Mouse (Mus musculus) spleen, adult 12 weeks (tissue): ENCODE data around the gene Pgam2.

Experiments
- DNase-seq: peaks from one replicate; pipeline ENCODE4 v3.0.0; 2022; ENCODE audit warnings: low spot score

The Pgam2 gene

GRCm38 (mm10) chr11:5805711-5806110, 2.2 kb upstream of the Pgam2 start:
- no peak for DNase-seq

DNA sequence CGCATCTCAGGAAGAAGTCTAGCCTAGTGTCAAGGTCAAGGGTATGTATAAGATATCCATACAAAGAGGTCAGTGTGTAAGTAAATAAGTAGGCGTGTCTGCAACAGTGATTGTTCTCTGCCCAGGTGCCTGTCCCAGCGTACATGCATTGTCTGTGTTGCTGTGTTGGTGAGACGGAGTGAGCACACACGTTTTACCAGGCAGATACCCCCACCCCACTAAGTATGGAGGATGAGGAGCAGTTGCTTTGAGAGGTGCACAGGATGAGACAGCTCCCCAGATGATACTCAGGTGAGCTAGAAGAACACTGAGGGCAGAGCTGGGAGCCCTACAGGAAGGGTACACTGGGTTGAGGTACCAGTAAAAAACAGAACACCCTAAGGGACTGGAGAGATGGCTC, 641 bp upstream of the Pgam2 start:
- no peak for DNase-seq

DNA sequence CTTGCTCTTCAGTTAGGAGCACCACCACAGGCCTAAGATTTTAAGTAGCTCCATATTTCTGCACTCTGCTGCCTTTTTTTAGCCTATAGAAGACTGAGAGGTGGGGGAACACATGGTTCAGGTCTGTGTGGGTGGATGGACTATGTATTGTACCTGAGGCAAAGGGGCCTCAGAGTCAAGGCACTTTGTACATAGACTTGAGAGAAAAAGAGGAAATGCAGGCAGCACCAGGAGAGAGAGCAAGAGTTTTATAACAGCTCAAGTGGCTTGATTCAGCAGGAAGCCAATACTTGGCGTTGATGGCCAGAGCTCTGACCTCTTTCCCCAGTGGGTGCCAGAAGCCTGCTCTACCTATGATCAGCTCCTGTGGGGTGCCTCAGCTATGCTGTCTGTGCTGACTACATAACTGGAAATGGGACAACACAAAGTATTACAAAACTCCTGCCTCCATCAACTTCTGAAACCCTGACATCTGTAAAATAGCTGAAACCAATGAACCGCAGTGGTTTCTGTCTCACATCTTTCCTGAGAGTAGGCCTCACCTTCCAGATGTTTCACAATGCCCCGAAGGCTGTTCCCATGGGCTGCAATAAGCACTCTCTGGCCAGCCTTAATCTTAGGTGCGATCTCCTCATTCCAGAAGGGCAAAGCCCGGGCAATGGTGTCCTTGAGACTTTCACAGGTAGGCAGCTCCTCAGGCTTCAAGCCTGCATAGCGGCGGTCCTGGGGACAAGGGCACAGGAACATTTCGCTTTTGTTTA, 896 bp downstream of the Pgam2 start:
- no peak for DNase-seq

- no peak for DNase-seq
These were observed 1.5 kb downstream of the Pgam2 start for GRCm38 (mm10) chr11:5802005-5802404.

DNA sequence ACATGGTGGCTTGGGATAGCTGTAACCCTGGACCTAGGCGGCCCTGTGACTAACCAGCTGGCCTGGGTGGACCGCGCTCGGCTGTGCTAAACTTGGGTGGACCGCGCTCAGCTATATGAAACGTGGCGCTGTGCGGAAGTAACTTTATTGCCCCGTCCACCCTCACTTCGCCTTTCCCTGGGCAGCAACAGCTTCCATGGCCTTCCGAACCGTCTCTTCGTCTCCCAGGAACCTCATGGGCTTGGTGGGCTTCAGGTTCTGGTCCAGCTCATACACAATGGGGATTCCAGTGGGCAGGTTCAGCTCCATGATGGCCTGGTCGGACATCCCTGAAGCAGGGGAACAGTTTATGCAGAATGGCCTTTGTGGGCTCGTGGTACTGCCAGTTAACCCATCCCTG, 2.0 kb downstream of the Pgam2 start:
- DNase-seq: no peak

DNA sequence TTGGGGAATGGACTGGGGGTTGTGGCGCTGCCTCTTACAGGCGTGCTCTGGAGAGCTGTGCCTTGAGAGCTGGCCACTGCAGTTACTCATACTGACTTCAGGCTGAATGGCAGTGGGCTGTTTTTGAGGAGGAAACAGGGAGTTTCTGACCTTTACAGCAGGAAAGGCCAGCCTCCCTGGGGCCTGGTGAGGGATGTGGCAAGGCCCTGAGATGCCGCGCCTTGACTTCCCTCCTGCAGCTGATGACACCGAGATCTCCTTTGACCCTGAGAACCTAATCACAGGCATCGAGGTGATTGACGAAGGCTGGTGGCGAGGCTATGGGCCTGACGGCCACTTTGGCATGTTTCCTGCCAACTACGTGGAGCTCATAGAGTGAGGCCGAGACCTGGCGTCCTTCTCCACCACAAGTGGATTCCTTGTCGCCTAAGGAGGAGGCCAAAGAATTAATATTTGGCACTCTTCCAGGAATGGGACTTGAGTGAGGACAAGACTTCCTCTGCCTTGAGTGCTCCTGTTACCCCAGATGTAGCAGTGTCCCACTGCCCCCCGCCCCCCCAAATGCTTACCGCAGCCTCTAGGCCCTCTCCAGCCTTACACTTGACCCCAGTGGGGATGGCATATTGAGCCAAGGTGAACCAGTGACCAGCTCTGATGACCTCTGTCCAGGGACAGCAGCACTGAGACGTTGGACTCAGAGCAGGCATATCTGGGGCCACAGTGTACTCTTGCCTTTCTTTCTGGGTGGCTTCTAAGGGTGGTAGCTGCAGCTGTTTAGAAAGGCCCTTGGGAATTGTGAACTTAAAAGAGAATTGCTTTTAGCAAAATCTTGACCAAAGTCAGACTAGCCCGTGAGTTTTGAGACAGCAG, 3.7 kb downstream of the Pgam2 start:
- no peak for DNase-seq

DNA sequence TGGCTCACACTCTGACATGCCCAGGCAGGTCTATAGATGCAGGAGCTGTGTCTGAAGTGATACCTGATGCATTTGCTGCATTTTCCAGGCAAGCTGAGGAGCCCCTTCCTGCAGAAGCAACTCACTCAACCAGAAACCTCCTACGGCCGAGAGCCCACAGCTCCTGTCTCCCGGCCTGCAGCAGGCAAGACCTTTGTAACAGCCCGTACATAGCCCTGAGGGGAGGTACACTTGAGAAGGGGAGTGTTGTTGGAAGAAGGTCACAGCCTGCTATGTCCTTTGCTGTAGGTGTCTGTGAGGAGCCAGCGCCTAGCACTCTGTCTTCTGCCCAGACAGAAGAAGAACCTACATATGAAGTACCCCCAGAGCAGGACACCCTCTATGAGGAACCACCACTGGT, 5.6 kb downstream of the Pgam2 start:
- DNase-seq: no peak

DNA sequence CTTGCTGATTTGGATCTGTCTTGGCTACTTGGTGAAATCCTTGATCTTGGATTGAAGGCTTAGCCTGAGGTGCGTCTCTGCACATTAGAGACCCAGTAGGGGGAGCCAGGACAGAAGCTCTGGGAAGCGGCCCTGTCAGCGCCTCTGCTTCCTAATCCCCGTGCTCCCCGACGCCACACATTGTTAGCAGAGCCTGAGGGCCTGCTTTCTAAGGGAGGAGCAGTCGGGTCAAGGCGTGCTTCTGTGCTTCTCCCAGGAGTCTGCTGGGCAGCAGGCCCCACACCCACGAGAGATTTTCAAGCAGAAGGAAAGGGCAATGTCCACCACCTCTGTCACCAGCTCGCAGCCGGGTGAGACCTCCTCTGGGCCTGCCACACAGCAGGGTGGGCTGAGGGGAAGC, 6.2 kb downstream of the Pgam2 start:
- DNase-seq: no peak

DNA sequence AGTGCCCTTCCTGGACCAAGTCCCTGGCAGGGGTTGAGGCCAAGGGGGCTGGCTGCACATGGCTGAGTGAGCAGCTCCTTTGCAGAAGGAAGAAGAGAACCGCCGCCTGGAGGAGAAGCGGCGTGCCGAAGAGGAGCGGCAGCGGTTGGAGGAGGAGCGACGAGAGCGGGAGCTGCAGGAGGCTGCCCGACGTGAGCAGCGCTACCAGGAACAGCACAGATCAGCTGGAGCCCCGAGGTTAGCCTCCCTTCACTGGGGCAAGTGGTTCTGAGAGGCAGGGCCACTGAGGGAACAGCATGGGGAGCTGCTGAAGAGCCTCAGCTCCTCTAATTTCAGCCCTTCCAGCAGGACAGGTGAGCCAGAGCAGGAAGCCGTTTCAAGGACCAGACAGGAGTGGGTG, 6.6 kb downstream of the Pgam2 start:
- DNase-seq: no peak

- DNase-seq: no peak
These were observed 7.8 kb downstream of the Pgam2 start for GRCm38 (mm10) chr11:5795706-5796105.

DNA sequence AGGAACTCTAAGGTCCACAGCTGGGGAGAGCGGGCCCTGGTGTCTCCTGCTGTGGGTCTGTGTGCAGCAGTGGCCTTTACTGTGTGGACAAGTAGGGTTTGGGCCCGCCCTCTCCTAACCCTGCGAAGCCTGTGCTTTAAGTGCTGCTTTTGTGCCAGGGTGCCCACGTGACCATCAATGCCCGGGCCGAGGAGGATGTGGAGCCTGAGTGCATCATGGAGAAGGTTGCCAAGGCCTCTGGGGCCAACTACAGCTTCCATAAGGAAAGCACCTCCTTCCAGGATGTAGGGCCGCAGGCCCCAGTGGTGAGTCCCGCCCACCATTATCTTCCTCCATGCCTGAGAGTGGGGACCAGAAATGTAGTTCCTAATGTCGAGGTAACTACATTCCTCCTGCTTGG, 8.2 kb downstream of the Pgam2 start:
- DNase-seq: no peak

GRCm38 (mm10) chr11:5790431-5790830, 13.1 kb downstream of the Pgam2 start:
- no peak for DNase-seq

DNA sequence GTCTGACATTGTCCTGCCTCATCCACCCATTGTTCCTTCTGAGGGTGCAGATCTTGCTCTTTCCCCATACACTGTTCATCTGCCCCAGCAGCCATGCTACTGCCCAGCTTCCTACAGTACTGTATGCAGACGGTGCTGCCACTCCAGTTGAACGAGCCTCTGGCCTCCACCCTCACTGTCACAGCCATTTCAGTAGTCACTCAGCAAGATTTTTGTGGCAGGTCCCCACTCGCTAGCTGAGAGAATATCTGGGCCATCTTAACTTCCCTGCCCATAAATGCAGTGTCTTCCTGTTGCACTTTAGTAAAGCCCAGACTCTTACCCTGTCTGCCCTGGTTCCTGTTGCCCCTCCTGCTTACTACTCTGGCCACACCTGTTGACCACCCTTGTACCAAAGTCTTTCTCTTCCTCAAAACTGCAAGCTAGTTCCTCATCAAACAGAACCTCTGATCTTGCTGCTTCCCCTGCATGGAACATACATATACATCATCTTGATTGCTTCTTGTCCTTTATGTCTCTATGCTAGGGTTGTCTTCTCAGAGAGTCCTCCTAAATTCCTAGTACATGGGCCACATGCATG, 13.7 kb downstream of the Pgam2 start:
- peak; percentile 21 for DNase-seq

DNA sequence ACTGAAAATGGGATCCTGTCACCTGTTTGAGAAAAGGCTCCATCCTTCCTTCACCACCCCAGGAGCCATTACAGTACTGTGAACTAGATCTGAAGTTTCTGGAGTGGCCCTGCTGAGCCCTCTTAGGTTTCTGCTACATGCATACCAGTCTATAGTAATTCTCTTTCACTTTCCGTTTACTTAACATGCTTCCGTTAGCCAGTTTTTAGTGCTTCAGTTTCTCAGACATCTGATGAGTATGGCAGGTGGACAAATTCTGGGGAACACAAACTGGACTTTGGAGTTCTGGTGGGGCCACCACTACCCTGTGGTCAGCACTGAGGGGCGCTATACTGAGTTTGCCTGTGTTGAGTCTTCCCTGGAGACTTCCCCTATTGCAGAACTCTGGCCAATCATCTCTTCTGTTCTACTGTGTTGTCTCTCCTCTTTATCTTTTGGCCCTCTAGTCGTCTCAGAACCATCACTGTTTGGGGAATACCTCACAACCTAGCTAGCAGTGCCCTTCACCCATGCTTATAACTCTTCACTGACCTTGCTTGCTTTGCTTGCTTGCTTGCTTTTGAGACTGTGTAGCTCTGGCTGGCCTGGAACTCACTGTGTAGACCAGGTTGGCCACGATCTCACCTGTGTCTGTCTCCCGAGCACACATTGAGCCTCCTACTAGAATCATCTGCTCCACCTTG, 14.3 kb downstream of the Pgam2 start:
- DNase-seq: peak; percentile 28

- peak; percentile 97 for DNase-seq
These were observed 15.2 kb downstream of the Pgam2 start, which contains the start of gene Dbnl for GRCm38 (mm10) chr11:5788056-5789014. Gene Dbnl (plus strand): TSS chr11:5788488.

DNA sequence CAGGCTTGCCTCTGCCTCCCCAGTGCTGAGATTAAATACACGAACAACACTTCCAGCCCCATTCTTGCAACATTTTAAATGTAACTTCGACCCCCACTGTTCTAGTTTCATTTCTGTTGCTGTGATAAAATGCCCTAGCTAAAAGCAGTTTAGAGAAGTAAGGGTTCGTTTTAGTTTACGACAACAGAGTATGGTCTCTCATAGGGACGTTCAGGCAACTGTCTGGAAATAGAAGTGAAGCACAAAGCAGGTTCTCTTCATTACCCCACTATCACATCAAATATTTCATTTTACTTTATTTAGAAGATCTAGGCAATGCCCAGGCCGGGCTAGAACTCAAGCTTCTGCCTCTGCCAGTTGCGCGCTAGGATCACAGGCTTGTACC, 15.9 kb downstream of the Pgam2 start:
- no peak for DNase-seq

DNA sequence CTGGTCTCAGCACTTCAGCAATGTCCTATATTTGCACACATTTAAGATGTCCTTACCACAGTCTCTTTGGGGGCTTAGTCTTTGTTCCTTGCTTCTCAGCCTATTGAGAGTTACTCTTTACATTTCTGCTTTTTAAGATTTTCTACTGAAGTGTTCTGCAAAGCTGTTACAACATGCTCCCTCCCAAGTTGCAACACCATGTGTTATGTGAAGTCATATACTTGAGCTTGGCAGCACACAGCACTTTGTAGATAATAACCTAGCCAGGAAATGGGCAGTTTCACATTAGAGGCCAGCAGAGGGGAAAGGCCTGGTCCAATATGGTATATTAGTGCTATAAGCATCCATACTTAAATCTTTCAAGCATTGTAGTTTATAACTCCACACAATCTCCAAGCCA, 17.8 kb downstream of the Pgam2 start:
- DNase-seq: no peak

DNA sequence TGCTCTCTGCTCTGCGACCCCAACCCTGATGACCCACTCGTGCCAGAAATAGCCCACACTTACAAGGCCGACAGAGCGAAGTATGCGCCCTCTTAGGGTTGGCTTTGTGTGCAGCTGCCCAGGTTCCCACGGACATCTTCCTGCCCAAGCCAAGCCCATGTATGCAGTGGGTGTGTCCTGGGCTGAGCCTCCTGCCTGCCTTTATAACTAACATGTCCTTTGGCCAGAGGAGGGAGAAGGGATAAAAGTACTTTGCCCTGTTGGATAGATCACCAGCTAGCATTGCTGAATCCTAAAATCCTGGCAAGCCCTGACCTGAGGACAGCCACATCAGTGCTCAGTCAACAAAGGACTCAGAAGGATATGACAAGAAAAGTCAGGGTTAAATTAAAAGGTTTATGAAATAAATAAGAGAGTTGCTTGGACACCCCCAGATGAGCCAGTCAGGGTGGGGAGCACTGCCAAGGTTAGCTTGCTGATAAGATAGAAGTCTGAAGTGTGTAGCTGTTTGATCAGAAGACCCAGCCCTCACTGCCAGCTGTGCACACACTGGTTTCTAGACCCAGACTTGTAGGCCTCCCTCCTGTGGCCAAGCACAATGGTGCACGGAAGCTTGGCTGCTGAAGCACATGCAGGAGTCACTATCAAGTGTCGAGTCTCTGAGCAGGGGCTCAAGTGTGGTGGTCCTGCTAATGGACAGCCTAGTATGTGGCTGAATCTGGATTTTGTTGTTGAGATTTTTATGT, 21.2 kb downstream of the Pgam2 start:
- no peak for DNase-seq

GRCm38 (mm10) chr11:5780035-5780499, 23.5 kb downstream of the Pgam2 start:
- no peak for DNase-seq

DNA sequence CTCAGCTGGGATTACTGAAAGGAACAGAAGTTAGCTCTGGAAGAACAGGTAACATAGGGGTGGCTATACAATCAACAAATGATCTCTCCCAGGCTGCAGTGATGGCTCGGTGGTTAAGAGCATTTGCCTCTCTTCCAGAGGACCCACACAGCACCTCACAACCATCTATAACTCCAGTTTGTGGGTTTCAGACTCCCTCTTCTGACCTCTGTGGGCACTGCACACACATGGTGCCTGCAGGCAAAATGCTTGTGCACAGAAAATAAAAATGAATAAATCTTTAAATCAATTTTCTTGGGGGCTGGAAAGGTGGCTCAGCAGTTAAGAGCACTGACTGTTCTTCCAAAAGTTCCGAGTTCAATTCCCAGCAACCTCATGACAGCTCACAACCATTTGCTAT, 25.1 kb downstream of the Pgam2 start:
- no peak for DNase-seq
